Mouse (Mus musculus): ENCODE results near the gene Vps35. TPM values are rescaled to one million over a fixed set of nuclear protein-coding genes. Genes with fewer than 3 reads are reported as not detected.

The Vps35 gene
- total and polyA plus RNA-seq, 2 experiments from 2014 or later, result 121 to 154 TPM

GRCm38 (mm10) chr8:85308564-85308963, 9.0 kb upstream of the Vps35 start:
- WGBS, result 100% methylated on average over 2 of the region's 2 CpGs
- ATAC-seq (ENCODE audit: low FRiP score), result no peak

GRCm38 (mm10) chr8:85303531-85303930, 3.9 kb upstream of the Vps35 start:
- TF ChIP-seq CTCF (IDR thresholded peaks at IDR 0.05), result no peak
- no peak for ATAC-seq (ENCODE audit: low FRiP score)
- H3K36me3 ChIP-seq (ENCODE audit: insufficient read depth, low read length), result peaks cover 26% of the 10 kb centered on the region

More at GRCm38 (mm10) chr8:85308564-85308963, 9.0 kb upstream of the Vps35 start:
- H3K9me3 ChIP-seq (ENCODE audit: low read length), result no peaks in the 10 kb centered on the region
- no peak for TF ChIP-seq CTCF (IDR thresholded peaks at IDR 0.05)
- H3K9ac ChIP-seq (replicated peaks; ENCODE audit: low read length, poor library complexity, severe bottlenecking), result no peak overlapping the region
- H3K4me1 ChIP-seq (ENCODE audit: insufficient read depth, low read length), result no peaks in the 10 kb centered on the region
- no peak overlapping the region for H3K4me2 ChIP-seq (ENCODE audit: low read depth, low read length, poor library complexity, severe bottlenecking)
- no peak for DNase-seq (ENCODE audit: low spot score)
- H3K4me3 ChIP-seq (ENCODE audit: low read depth, low read length), result no peak overlapping the region
- peaks cover 22% of the 10 kb centered on the region for H3K36me3 ChIP-seq (ENCODE audit: insufficient read depth, low read length)
- no peak overlapping the region for H3K27ac ChIP-seq (ENCODE audit: low read depth, low read length)
- no peaks in the 10 kb centered on the region for H3K27me3 ChIP-seq (ENCODE audit: insufficient read depth, low read length)

GRCm38 (mm10) chr8:85302931-85303330, 3.3 kb upstream of the Vps35 start:
- 89% methylated on average over 3 of the region's 3 CpGs for WGBS
- TF ChIP-seq CTCF (IDR thresholded peaks at IDR 0.05), result no peak
- no peaks in the 10 kb centered on the region for H3K9me3 ChIP-seq (ENCODE audit: low read length)
- peaks cover 21% of the 10 kb centered on the region for H3K36me3 ChIP-seq (ENCODE audit: insufficient read depth, low read length)
- no peak overlapping the region for H3K27ac ChIP-seq (ENCODE audit: low read depth, low read length)
- H3K9ac ChIP-seq (replicated peaks; ENCODE audit: low read length, poor library complexity, severe bottlenecking), result no peak overlapping the region
- H3K4me2 ChIP-seq (ENCODE audit: low read depth, low read length, poor library complexity, severe bottlenecking), result no peak overlapping the region
- H3K27me3 ChIP-seq (ENCODE audit: insufficient read depth, low read length), result no peaks in the 10 kb centered on the region
- ATAC-seq (ENCODE audit: low FRiP score), result no peak
- H3K4me3 ChIP-seq (ENCODE audit: low read depth, low read length), result no peak overlapping the region
- no peak for DNase-seq (ENCODE audit: low spot score)
- H3K4me1 ChIP-seq (ENCODE audit: insufficient read depth, low read length), result peaks cover 8% of the 10 kb centered on the region; the same call in 1 of the 2 replicates

More at GRCm38 (mm10) chr8:85303531-85303930, 3.9 kb upstream of the Vps35 start:
- Histone ChIP-seq H3K9ac (replicated peaks; ENCODE audit: low read length, poor library complexity, severe bottlenecking) (no peak overlapping the region), H3K27ac (ENCODE audit: low read depth, low read length) (no peak overlapping the region), H3K4me1 (ENCODE audit: insufficient read depth, low read length) (peaks cover 7% of the 10 kb centered on the region; the same call in 1 of the 2 replicates), H3K27me3 (ENCODE audit: insufficient read depth, low read length) (no peaks in the 10 kb centered on the region), H3K9me3 (ENCODE audit: low read length) (no peaks in the 10 kb centered on the region), H3K4me2 (ENCODE audit: low read depth, low read length, poor library complexity, severe bottlenecking) (no peak overlapping the region), H3K4me3 (ENCODE audit: low read depth, low read length) (no peak overlapping the region)
- WGBS, result 82% methylated on average over 5 of the region's 5 CpGs
- no peak for DNase-seq (ENCODE audit: low spot score)

- Histone ChIP-seq H3K4me3 (ENCODE audit: low read depth, low read length) (no peak overlapping the region), H3K9me3 (ENCODE audit: low read length) (no peaks in the 10 kb centered on the region), H3K27me3 (ENCODE audit: insufficient read depth, low read length) (no peaks in the 10 kb centered on the region), H3K27ac (ENCODE audit: low read depth, low read length) (no peak overlapping the region), H3K36me3 (ENCODE audit: insufficient read depth, low read length) (peaks cover 16% of the 10 kb centered on the region), H3K9ac (replicated peaks; ENCODE audit: low read length, poor library complexity, severe bottlenecking) (no peak overlapping the region), H3K4me2 (ENCODE audit: low read depth, low read length, poor library complexity, severe bottlenecking) (no peak overlapping the region), H3K4me1 (ENCODE audit: insufficient read depth, low read length) (peaks cover 14% of the 10 kb centered on the region; the same call in 1 of the 2 replicates)
- ATAC-seq (ENCODE audit: low FRiP score), result no peak
- no peak for DNase-seq (ENCODE audit: low spot score)
- 41% methylated on average over 1 of the region's 1 CpGs for WGBS
- TF ChIP-seq CTCF (IDR thresholded peaks at IDR 0.05), result no peak
These were observed 2.3 kb upstream of the Vps35 start for GRCm38 (mm10) chr8:85301941-85302340.

- no peak for TF ChIP-seq CTCF (IDR thresholded peaks at IDR 0.05)
- peak; percentile 19 for DNase-seq (ENCODE audit: low spot score)
- WGBS, result under 1% methylated on average over 52 of the region's 53 CpGs
These were observed 785 bp downstream of the Vps35 start for GRCm38 (mm10) chr8:85298600-85299433.

GRCm38 (mm10) chr8:85286846-85287245, 12.8 kb downstream of the Vps35 start:
- ATAC-seq (ENCODE audit: low FRiP score), result no peak
- Histone ChIP-seq H3K27ac (ENCODE audit: low read depth, low read length) (no peak overlapping the region), H3K9ac (replicated peaks; ENCODE audit: low read length, poor library complexity, severe bottlenecking) (no peak overlapping the region), H3K9me3 (ENCODE audit: low read length) (no peaks in the 10 kb centered on the region), H3K36me3 (ENCODE audit: insufficient read depth, low read length) (peaks cover 33% of the 10 kb centered on the region), H3K4me1 (ENCODE audit: insufficient read depth, low read length) (no peaks in the 10 kb centered on the region), H3K4me3 (ENCODE audit: low read depth, low read length) (no peak overlapping the region), H3K4me2 (ENCODE audit: low read depth, low read length, poor library complexity, severe bottlenecking) (no peak overlapping the region), H3K27me3 (ENCODE audit: insufficient read depth, low read length) (no peaks in the 10 kb centered on the region)
- no peak for DNase-seq (ENCODE audit: low spot score)
- WGBS, result 93% methylated on average over 1 of the region's 1 CpGs
- no peak for TF ChIP-seq CTCF (IDR thresholded peaks at IDR 0.05)

More at GRCm38 (mm10) chr8:85298600-85299433, 785 bp downstream of the Vps35 start:
- no peak; the same call in none of the 2 replicates for ATAC-seq (ENCODE audit: low FRiP score)
- Histone ChIP-seq H3K4me2 (ENCODE audit: low read depth, low read length, poor library complexity, severe bottlenecking) (peak overlapping the region; percentile 62), H3K27me3 (ENCODE audit: insufficient read depth, low read length) (no peaks in the 10 kb centered on the region), H3K36me3 (ENCODE audit: insufficient read depth, low read length) (peaks cover 7% of the 10 kb centered on the region), H3K4me1 (ENCODE audit: insufficient read depth, low read length) (peaks cover 14% of the 10 kb centered on the region; the same call in 1 of the 2 replicates), H3K9ac (replicated peaks; ENCODE audit: low read length, poor library complexity, severe bottlenecking) (peak overlapping the region; percentile 89), H3K9me3 (ENCODE audit: low read length) (no peaks in the 10 kb centered on the region), H3K27ac (ENCODE audit: low read depth, low read length) (peak overlapping the region; percentile 96), H3K4me3 (ENCODE audit: low read depth, low read length) (peak overlapping the region; percentile 88)
